Mouse (Mus musculus): ENCODE data around the gene Cyp2j6. TPM values are rescaled to one million over a fixed set of nuclear protein-coding genes. Genes with fewer than 3 reads are reported as not detected.
"Not testable (repeated sequence)": the region's sequence is repeated elsewhere in the genome, so short reads cannot be mapped to it uniquely, and the experiment has no call there.

Cyp2j6 gene
- 7.1 and 8.4 TPM in 2 replicates for polyA plus RNA-seq (2012; rRNA removed)

GRCm38 (mm10) chr4:96553133-96553819 is at the start of gene Cyp2j6:
TSS of gene Cyp2j6 (minus strand) at chr4:96553661.
- Histone ChIP-seq H3K27ac (ENCODE audit: insufficient read depth, low read depth, low read length) (peak within 1 kb of the TSS; percentile 11), H3K36me3 (ENCODE audit: control insufficient read depth, insufficient read depth, low read length) (no peaks in the 10 kb centered on the region), H3K4me3 (ENCODE audit: insufficient read depth, low read depth, low read length) (peak within 1 kb of the TSS; percentile 86), H3K27me3 (replicated peaks; ENCODE audit: control insufficient read depth, insufficient read depth, low read length) (no peaks in the 10 kb centered on the region), H3K4me1 (ENCODE audit: control insufficient read depth, insufficient read depth, low read length) (peaks cover 2% of the 10 kb centered on the region; the same call in 1 of the 2 replicates)
- TF ChIP-seq POLR2A (IDR thresholded peaks at IDR 0.05; ENCODE audit: low read depth, low read length) (peak; percentile 16), CTCF (conservative IDR thresholded peaks at IDR 0.05; ENCODE audit: insufficient read depth, insufficient read length, low read depth, low read length) (no peak)
- DNase-seq = peak; percentile 65
- WGBS = under 1% methylated on average over 16 of the region's 16 CpGs

DNA sequence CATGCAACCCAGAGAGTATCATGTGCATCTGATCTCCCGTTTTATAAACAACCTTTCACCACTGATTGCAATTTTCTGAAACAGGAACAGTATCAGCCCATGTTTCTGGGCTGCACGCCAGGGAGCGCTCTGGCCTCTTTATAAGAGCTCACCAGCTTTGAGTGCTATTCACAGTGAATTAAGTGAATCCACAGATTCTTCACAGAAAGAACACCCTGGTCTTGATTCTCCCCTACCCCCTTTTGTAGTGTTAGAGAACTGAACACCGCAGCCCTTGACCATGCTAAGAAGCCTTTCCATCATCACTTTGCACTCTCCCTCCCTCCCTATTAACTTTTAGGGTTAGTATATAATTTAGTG is 38.3 kb upstream of the Cyp2j6 start:
- TF ChIP-seq CTCF (conservative IDR thresholded peaks at IDR 0.05; ENCODE audit: insufficient read depth, insufficient read length, low read depth, low read length) (peak; percentile 35), POLR2A (IDR thresholded peaks at IDR 0.05; ENCODE audit: low read depth, low read length) (no peak)
- Histone ChIP-seq H3K27me3 (replicated peaks; ENCODE audit: control insufficient read depth, insufficient read depth, low read length) (no peaks in the 10 kb centered on the region), H3K4me3 (ENCODE audit: insufficient read depth, low read depth, low read length) (peak overlapping the region; percentile 61), H3K27ac (ENCODE audit: insufficient read depth, low read depth, low read length) (no peak overlapping the region), H3K4me1 (ENCODE audit: control insufficient read depth, insufficient read depth, low read length) (no peaks in the 10 kb centered on the region), H3K36me3 (ENCODE audit: control insufficient read depth, insufficient read depth, low read length) (no peaks in the 10 kb centered on the region)
- 35% methylated on average over 4 of the region's 4 CpGs for WGBS
- peak; percentile 56 for DNase-seq

DNA sequence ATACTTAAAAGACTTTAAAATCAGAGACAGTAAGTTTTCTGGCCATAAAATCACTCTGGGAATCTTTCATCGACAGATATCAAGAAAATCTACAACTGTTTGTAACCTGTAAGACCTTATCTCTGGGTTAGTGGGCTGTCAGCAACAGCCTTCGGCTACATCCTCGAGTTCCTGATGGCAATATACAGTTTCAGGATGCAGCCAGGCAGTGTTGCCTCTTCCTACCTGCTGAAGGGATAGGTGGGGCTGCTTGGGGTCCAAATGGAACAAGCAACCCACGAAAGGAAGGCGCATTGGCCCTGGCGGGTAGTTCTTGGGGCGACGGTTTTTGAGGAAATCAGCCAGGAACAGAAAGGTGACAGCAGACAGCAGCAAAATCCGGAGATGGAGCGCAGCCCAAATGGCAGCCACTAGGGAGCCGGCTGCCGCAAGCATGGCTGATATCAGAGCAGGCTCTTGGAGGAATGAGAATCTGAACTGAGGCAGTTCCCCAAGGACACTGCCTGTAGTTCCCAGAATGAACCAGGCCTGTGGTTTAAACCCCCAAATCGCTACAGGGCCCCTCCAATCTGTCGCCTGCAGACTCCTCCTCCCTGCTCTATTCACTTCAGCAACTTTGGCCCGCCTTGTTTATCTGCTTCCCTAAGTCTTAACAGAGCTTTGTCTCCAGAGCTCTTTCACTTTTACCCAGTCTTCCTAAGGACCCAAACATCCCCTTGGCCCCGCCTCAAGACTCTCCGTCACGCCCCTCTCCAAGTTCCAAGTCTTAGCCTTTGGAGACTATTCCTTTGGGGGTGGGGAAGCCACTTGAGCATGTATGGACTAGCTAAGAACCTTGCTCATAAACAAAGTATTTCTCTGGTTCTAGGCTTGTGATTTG is 37.7 kb upstream of the Cyp2j6 start, which contains the start of gene Cyp2j9:
Gene Cyp2j9 (minus strand): TSS at position 668 of the 880 bp plus-strand sequence.
- H3K27me3 ChIP-seq (replicated peaks; ENCODE audit: control insufficient read depth, insufficient read depth, low read length) = no peaks in the 10 kb centered on the region
- peak within 1 kb of the TSS; percentile 54; the same call in 1 of the 2 replicates for H3K27ac ChIP-seq (ENCODE audit: insufficient read depth, low read depth, low read length)
- no peaks in the 10 kb centered on the region for H3K36me3 ChIP-seq (ENCODE audit: control insufficient read depth, insufficient read depth, low read length)
- peak; percentile 66 for DNase-seq
- TF ChIP-seq POLR2A (IDR thresholded peaks at IDR 0.05; ENCODE audit: low read depth, low read length) (no peak), CTCF (conservative IDR thresholded peaks at IDR 0.05; ENCODE audit: insufficient read depth, insufficient read length, low read depth, low read length) (no peak)
- peak within 1 kb of the TSS; percentile 61 for H3K4me3 ChIP-seq (ENCODE audit: insufficient read depth, low read depth, low read length)
- WGBS = 10% methylated on average over 18 of the region's 18 CpGs
- no peaks in the 10 kb centered on the region for H3K4me1 ChIP-seq (ENCODE audit: control insufficient read depth, insufficient read depth, low read length)

DNA sequence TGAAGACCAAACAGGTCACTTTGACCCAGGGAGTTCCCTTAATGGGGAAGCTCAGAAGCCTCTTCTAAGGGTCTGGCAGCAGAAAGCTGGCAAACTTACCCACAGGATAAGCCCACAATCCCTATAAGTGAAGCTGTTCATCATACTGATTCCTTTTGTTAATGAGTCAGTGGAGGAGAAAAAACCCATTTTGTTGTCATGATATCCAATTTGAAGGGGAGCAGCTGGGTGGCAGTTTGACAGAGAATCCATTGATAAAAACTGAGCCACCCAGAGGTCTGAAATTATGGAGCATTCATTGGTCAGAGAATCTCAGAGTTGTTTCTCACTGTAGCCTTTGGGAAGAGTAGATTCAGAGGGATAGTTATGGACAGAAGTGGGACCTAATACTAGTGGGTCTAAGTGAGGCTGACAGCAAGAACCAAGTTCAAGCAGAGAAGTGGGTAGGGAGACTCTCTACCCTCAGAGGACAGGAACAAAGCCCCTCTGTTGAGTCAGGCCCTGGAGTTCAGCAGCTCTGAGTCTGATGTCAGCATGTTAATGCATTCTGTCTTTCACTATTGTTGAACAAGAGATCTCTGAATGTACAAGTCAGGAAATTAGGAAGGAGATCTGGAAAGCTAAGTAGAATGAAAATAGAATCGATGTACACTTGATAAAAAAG is 28.1 kb upstream of the Cyp2j6 start:
- H3K27ac ChIP-seq (ENCODE audit: insufficient read depth, low read depth, low read length) = no peak overlapping the region
- H3K4me3 ChIP-seq (ENCODE audit: insufficient read depth, low read depth, low read length) = no peak overlapping the region
- H3K27me3 ChIP-seq (replicated peaks; ENCODE audit: control insufficient read depth, insufficient read depth, low read length) = no peaks in the 10 kb centered on the region
- no peaks in the 10 kb centered on the region; the same call in 1 of the 2 replicates for H3K36me3 ChIP-seq (ENCODE audit: control insufficient read depth, insufficient read depth, low read length)
- TF ChIP-seq CTCF (conservative IDR thresholded peaks at IDR 0.05; ENCODE audit: insufficient read depth, insufficient read length, low read depth, low read length) = no peak
- TF ChIP-seq POLR2A (IDR thresholded peaks at IDR 0.05; ENCODE audit: low read depth, low read length) = no peak
- H3K4me1 ChIP-seq (ENCODE audit: control insufficient read depth, insufficient read depth, low read length) = no peaks in the 10 kb centered on the region
- no peak for DNase-seq
- 80% methylated on average over 1 of the region's 1 CpGs for WGBS

DNA sequence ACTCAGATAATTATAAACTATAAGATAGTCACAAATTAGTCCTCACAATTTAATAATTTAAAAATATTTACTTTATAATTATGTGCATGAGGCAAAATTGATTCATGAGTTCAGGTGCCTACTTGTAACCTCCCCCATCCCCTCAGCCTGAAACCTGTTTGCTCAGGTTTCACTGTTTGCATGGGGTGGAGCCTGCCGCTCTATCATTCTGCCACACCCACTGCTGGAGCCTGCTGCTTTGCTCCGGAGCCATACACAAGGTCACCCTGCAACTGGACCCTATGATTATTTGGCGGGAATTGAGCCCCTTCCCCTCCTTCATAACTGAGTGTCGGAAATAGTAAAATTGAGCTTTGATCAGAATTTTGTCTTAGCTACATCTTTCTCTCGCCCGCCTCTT is 26.9 kb upstream of the Cyp2j6 start:
- not testable (repeated sequence) for H3K36me3 ChIP-seq (ENCODE audit: control insufficient read depth, insufficient read depth, low read length); DNase-seq; H3K4me1 ChIP-seq (ENCODE audit: control insufficient read depth, insufficient read depth, low read length); H3K27me3 ChIP-seq (replicated peaks; ENCODE audit: control insufficient read depth, insufficient read depth, low read length); H3K27ac ChIP-seq (ENCODE audit: insufficient read depth, low read depth, low read length); H3K4me3 ChIP-seq (ENCODE audit: insufficient read depth, low read depth, low read length)
- WGBS = 67% methylated on average over 6 of the region's 6 CpGs

GRCm38 (mm10) chr4:96569442-96569841 is 16.0 kb upstream of the Cyp2j6 start:
- peaks cover 1% of the 10 kb centered on the region for H3K36me3 ChIP-seq (ENCODE audit: control insufficient read depth, insufficient read depth, low read length)
- H3K27me3 ChIP-seq (replicated peaks; ENCODE audit: control insufficient read depth, insufficient read depth, low read length) = no peaks in the 10 kb centered on the region
- DNase-seq = no peak
- TF ChIP-seq POLR2A (IDR thresholded peaks at IDR 0.05; ENCODE audit: low read depth, low read length) = no peak
- TF ChIP-seq CTCF (conservative IDR thresholded peaks at IDR 0.05; ENCODE audit: insufficient read depth, insufficient read length, low read depth, low read length) = no peak
- no peaks in the 10 kb centered on the region for H3K4me1 ChIP-seq (ENCODE audit: control insufficient read depth, insufficient read depth, low read length)
- H3K27ac ChIP-seq (ENCODE audit: insufficient read depth, low read depth, low read length) = no peak overlapping the region
- H3K4me3 ChIP-seq (ENCODE audit: insufficient read depth, low read depth, low read length) = no peak overlapping the region
- 44% methylated on average over 3 of the region's 3 CpGs for WGBS

DNA sequence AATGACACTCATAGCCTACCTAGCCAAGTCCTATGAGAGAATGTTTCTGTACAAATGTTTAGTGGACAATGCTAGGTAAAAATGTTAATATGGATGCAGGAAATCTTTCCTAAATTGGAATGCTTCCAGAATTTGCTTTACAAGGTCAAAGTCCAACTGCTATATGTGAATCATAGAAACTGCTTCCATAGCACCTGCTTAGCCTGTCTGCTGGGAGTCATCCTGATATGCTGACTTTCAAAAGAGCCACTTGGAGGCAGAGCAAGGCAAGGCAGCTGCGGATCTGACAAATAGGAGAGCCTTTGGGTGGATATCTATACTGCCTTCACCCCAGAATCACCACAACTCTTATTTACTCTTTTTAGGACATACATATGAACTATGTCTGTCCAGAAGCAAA is 14.5 kb upstream of the Cyp2j6 start:
- no peak overlapping the region for H3K27ac ChIP-seq (ENCODE audit: insufficient read depth, low read depth, low read length)
- H3K4me1 ChIP-seq (ENCODE audit: control insufficient read depth, insufficient read depth, low read length) = no peaks in the 10 kb centered on the region
- 63% methylated on average over 1 of the region's 1 CpGs for WGBS
- H3K4me3 ChIP-seq (ENCODE audit: insufficient read depth, low read depth, low read length) = no peak overlapping the region
- DNase-seq = no peak
- H3K36me3 ChIP-seq (ENCODE audit: control insufficient read depth, insufficient read depth, low read length) = peaks cover 1% of the 10 kb centered on the region
- no peak for TF ChIP-seq CTCF (conservative IDR thresholded peaks at IDR 0.05; ENCODE audit: insufficient read depth, insufficient read length, low read depth, low read length)
- TF ChIP-seq POLR2A (IDR thresholded peaks at IDR 0.05; ENCODE audit: low read depth, low read length) = no peak
- no peaks in the 10 kb centered on the region for H3K27me3 ChIP-seq (replicated peaks; ENCODE audit: control insufficient read depth, insufficient read depth, low read length)
